Mouse (Mus musculus): ENCODE measurements around the gene Fcgr3.

DNA sequence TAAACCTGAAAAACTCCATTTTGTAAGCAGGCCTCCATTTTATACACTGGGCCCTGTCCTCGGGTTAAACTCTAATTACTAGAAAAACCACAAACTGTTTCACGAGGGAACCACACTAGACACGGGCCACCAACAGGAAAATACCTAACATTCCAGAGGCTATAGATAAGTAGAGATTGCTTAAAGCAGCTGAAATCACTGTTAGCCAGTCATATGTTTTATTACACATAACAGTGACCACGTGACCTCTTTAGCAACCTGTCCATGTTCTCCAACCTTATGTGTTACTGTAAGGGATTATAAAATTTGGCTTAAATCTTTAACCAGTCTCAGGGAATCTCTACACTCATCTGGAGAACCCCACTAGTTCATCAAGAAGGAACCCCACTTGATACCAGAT, 29.7 kb upstream of the Fcgr3 start:
- TF ChIP-seq CTCF (IDR thresholded peaks at IDR 0.05; ENCODE audit: low read depth, low read length) (no peak), POLR2A (IDR thresholded peaks at IDR 0.05; ENCODE audit: extremely low read depth, insufficient read depth, low read length) (no peak)
